Mouse (Mus musculus): ENCODE data around the gene Ttll9. TPM values are rescaled to one million over a fixed set of nuclear protein-coding genes. Genes with fewer than 3 reads are reported as not detected.
A peak's percentile ranks its signal among the peaks of the same experiment; 100 is the strongest.

The Ttll9 gene
- not detected for total RNA-seq (2021)
- long read RNA-seq, experiment 1: 0 reads
- long read RNA-seq, experiment 2: 0 reads

DNA sequence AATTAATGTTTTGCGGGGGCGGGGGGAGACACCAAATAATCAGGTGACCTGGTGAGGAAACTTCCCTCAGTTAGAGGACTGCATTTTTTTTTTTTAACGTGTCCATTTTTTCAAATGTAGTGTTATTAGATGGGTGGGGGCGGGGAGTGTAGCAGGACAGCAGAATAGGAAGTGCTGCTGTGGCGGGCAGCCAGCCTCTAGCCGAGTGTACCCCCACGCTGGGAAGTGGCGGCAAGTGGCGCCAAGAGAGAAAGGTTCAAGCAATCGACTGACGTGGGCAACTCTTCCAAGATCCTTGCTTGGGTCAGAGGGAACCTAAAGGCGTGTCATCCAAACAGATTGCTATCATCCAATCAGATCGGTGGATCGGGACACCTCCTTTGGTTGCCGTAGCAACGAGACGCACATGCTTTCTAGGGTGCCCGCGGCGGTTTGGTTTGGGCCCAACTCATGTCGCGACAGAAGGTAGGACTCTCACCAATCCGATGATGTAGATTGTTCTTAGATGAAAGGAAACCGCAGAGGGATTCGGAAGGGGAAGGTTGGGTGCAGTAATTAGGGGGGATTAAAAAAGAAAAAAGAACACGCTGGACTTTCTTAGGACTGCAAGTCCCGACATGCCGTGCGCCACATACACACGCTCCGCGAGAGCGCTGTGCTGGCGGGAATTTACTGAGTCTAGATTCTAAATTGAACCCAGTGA, at the start of gene Ttll9:
Ttll9 (plus strand) TSS at position 395 of the 703 bp plus-strand sequence.
- DNase-seq: peak; percentile 72 to 80

DNA sequence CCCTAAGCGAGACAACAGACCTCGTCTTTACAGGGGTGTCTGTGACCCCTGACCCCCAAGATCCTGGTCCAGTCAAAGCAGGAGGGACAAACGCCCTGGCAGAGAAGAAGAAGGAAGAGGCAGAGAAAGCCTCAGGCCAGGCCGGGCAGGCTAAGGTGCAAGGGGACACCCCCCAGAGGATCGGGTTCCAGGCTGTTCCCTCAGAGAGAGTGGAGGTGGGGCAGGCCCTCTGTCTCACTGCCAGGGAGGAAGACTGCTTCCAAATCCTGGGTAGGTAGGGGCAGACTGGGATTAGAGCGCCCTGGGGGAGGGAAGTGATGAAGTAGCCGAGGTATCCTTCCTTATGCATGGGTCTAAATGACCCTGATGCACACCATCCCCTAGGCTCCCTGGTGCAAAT, 48.8 kb upstream of the Ttll9 start:
- no peak for DNase-seq

GRCm38 (mm10) chr2:152914310-152915120, 47.8 kb upstream of the Ttll9 start:
- peak; percentile 88 to 93 for DNase-seq

- no peak for DNase-seq
These were observed 46.8 kb upstream of the Ttll9 start for GRCm38 (mm10) chr2:152915453-152915852.

GRCm38 (mm10) chr2:152916111-152916510, 46.2 kb upstream of the Ttll9 start:
- no peak for DNase-seq

- no peak for DNase-seq
These were observed 44.6 kb upstream of the Ttll9 start for GRCm38 (mm10) chr2:152917671-152918070.

DNA sequence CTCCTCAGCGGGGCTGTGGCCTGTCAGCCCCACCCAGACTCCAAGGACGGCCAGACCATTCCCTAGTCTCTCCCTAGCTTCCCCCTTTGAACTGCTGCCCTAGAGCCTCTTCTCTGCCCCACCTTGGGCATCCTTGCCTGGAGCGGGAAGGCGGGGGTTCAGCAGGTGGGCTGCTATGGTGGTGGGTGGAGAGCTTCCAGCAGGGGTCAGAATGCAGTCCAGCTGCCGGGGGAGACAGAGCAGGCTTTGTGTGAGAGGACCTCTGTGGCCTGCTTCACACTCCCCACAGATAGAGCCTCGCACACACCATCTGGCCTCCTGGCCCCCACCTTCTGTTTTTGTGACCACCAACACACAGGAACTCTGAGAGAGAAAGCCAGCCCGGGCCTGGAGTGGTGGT, 39.9 kb upstream of the Ttll9 start:
- DNase-seq: no peak

GRCm38 (mm10) chr2:152923621-152924020, 38.7 kb upstream of the Ttll9 start:
- DNase-seq: no peak

DNA sequence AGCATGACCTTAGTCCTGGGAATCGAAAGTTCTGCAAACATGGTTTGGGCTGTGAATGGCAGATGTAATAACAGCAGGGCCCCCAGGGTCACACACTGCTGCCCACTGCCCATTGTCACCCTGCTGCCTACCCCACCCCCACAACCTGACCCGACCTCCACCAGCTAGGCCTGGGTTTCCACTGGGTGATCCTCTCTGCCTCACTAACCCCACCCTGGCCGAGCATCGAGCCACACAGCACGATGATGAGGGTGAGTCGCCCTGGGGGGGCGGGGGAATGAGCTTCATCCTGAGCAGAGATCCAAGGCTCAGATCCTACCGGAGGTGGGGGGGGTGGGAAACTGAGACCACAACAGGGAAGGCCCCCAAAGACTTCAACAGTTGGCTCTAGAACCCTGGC, 38.2 kb upstream of the Ttll9 start:
- DNase-seq: no peak

DNA sequence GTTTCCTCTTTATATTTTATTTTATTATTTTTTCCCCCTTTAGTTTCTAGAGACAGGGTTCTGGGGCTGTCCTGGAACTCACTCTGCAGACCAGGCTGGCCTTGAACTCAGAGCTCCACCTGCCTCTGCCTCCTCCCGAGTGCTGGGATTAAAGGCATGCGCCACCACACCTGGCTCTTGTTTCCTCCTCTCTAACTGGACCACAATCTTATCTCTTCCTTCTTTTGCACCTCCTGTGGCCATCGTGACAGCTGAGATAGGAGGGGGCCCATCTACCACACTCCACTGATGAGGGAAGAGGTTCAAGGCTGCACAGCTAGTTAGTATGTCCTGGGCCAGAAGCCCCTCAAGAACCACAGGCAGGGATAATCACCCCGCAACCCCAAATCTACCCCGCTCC, 37.7 kb upstream of the Ttll9 start:
- no peak for DNase-seq

DNA sequence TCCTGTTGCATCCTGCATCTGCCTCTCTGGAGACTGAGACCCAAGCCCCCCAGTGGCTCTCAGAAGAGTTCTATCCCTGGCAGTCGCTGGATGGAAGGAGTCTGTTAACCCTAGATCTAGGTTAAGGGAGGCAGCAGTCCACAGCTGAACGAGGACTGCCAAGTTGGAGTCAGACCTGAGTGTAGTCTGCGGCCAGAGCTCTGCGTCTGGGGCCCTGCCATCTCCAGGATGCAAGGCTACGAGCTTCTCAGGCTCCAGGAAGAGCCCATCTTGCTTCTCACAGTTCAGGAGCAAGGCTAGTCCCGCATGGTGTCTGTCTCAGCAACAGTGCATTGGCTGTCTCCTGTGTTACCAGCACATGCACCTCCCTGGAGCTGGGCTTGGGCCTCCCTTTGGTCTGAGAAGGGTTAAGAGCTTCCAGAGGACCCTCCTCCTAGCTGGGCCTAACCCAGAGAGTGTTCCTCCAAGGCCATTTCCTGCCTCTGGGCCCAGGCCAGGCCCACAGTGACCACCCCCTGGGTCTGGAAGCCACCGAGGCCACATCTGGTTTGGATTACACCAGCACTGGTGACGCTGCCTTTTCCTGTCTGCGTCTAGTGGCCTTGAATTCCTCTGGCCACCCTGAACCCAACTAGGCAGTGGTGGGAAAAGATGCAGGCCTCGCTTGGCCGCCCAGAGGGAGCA, 37.0 kb upstream of the Ttll9 start:
- DNase-seq: peak; percentile 86 to 92

DNA sequence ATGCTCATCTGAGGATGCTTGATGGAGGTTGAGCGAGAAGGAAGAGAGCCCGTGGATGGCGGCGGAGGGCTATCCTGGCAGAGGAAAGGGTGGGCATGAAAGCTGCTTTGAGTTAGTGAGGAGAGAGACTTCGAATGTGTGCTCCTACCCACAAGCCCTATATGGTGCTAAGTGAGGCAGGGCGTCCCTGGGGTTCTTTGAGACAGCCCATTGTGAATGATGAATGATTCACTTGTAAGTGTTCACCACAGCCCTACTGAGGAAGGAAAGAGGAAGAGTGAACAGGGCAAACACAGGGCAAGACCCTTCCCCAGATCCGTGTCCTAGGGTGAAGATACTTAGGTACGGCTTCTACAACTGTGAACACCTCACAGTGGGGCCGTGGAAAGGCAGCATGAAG, 35.4 kb upstream of the Ttll9 start:
- DNase-seq: no peak

- DNase-seq: no peak
These were observed 34.9 kb upstream of the Ttll9 start for GRCm38 (mm10) chr2:152927371-152927770.

DNA sequence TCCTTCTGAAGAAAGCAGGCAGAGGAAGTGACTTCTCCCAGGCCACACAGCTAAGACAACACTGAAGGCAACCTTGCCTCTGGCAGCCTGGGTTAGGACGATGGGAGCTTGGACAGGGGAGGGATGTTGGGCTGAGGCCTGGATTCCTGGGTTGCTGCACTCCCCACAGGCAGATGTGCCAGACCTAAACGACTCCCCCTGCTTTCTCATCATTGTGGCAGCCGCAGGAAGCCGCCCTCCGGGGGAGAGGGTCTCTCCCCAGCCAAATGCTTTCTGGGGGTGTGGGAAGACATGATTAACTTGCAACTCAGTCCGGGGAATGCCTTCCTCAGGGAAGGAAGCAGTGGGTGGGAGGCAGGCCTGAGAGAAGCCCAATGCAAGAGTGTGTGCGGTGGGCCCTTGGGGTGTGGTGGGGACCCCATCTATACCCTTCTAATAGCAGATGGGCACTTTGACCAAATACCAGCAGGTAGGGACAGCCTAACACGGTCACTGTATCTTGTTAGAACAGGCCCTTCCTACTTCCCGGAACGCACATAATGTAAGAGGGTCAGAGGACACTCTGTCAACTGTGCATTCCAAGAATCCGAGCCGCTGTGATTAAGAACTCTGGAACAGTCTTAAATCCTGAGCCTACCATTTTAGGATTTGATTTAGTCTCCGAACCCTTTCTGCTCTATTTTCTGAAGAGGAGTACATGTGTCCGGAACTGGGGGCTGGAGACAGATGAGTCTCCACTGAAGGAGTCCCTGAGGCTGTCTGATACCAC, 33.9 kb upstream of the Ttll9 start:
- peak in 1 of 2 experiments; percentile 49 for DNase-seq

DNA sequence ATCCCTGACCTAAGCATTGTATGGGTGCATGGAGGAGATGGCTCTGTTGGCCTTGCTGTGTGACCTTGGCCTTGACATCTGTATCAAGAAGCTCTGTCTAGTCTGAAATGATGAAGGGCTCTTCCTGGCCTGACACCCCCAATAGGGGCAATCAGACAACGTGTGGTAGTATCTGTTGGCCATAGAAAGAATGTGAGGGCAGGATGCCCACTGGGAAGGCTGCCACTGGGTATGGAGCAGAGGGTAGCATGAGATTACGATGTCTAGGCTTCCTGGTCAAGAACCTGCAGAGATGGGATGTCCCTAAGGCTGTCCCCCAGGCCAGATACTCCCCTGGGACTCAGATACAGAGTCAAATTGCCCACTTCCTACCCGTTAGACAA, 33.3 kb upstream of the Ttll9 start:
- no peak for DNase-seq

GRCm38 (mm10) chr2:152930276-152930675, 32.0 kb upstream of the Ttll9 start:
- peak; percentile 78 to 89 for DNase-seq

DNA sequence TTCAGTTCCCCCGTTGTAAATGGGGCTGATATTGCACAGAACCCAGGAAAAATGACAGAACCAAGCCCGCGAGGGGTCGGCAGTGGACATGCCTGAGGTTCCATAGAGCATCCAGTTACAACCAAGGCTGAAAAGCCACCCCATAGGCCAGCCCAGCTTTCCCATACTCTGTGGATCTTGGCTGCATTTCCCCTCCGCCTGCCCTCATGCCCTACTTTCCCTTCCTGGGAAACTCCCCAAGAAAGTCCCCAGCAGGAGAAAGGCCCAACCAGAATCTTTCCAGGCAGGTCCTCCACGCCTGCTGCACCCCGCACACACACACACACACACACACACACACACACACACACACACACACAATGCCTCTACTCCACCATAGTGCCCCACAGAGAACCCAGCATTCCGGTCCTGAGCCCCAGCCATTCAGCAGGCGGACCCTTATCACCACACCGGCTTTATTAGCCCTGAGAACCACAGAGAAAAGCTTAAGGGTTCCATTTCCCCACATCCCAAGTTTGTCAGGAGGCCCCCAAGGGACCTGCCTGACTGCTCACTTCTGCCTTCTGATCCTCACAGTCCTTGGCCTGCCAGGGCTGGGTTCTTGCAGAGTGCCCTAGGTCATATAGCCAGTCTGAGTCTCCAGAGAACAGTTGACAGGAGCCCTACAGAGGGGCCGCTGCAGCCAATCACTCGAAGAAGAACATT, 30.7 kb upstream of the Ttll9 start:
- DNase-seq: peak; percentile 49 to 66

DNA sequence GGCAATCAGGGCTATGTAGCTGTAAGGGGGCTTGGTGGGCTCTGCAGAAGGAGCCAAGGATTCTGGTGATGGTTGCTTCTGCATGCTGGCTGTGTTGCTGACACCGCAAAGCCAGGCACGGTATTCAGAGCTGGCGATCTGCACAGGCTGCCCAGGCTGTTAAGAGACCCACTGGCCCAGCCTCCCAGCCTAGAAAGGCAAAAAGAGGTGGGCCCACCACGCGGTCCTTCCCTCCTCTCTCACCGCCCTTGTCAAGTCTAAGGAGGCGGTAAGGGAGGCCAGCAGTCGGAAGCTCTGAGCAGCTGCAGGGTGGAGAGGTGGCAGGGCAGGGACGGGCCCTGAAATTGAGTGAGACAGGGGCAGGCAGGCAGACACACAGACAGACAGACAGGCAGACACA, 29.2 kb upstream of the Ttll9 start, which contains the start of gene Foxs1:
Foxs1 (minus strand) TSS at position 161 of the 400 bp plus-strand sequence.
- DNase-seq: peak; percentile 65 to 85

DNA sequence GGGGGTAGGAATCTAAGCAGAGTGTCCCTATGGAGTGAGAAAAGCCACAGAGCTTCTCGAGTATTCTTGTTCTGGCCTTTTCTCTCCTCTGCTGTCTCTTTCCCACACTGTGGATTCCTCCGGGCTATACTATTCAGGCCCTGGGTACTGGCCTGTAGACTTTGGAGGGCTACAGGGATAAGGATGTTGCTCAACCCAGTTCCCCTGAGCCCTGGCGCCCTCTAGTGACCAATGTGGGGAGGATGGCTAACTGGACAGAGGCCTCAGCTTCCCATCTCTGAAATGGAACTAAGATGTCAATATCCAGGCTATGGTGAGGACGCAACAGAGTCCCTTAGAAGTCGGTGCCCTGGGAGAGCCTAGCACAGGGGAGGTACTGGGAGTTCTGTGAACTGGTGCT, 28.7 kb upstream of the Ttll9 start:
- peak; percentile 81 to 88 for DNase-seq

GRCm38 (mm10) chr2:152939846-152940245, 22.4 kb upstream of the Ttll9 start:
- peak in 1 of 2 experiments; percentile 77 for DNase-seq

DNA sequence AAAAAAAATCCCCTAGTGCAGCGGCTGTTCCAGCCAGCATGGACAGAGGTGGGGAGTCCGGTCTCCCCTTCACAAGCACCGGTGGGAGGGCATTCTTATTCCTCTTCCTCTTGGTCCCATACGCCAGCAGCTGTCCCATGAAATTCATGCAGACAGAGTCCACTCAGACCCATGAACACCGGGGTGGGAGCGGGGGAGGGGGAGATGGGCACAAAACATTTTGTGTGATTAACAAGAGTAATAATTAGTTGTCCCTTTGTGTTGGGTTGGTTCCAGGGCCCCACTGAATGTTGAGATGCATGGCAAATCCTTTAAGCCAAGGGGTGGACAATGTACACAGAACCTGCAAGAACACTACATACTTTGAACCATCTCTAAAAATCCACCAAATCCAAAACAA, 21.2 kb upstream of the Ttll9 start:
- DNase-seq: no peak

Measured in heart, adult 18-20 months (tissue).